ENCODE assay signal across 8 mouse cellular contexts in the genomic region with DNA sequence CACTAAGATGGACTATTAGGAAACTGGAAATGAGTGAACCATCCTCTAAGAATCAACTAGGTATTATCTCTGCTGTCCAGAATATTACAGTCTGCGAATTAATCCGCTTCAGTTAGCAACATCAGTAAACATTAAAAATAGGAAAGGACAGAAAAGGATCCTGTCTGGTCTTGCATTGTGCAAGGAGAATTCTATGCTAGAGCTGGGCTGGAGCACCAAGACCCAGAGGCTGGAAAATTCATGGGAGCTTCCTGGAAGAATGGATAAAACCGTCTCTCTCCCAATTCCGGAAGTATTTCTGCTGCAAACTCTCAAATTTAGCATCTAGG. TPM values are rescaled to one million over a fixed set of nuclear protein-coding genes. Genes with fewer than 3 reads are reported as not detected.
DNase-seq lines count a peak whose midpoint lies in the region; ATAC-seq and TF ChIP-seq lines count a peak whose summit lies in the region.

No protein-coding gene starts in this region.

- H3K9me3 ChIP-seq in kidney, embryonic 15.5 days (replicated peaks) = no peaks in the 10 kb centered on the region
- no peaks in the 10 kb centered on the region for H3K9me3 ChIP-seq in embryonic facial prominence, embryonic 13.5 days
- H3K9me3 ChIP-seq in intestine, embryonic 15.5 days = no peaks in the 10 kb centered on the region

- H3K36me3 ChIP-seq in kidney, embryonic 15.5 days = no peaks in the 10 kb centered on the region
- no peaks in the 10 kb centered on the region for H3K36me3 ChIP-seq in embryonic facial prominence, embryonic 13.5 days
- H3K36me3 ChIP-seq in intestine, embryonic 15.5 days = no peaks in the 10 kb centered on the region
- H3K36me3 ChIP-seq in myocyte (ENCODE audit: control insufficient read depth, insufficient read depth) = no peaks in the 10 kb centered on the region

- no peak for ATAC-seq in kidney, embryonic 15.5 days (replicated peaks; ENCODE audit: low FRiP score)
- ATAC-seq in embryonic facial prominence, embryonic 13.5 days (ENCODE audit: insufficient number of reproducible peaks, insufficient read depth, low FRiP score, low TSS enrichment, low read depth) = no peak
- ATAC-seq in intestine, embryonic 15.5 days = no peak; the same call in 1 of the 2 replicates

- peak overlapping the region; percentile 54 for H3K4me3 ChIP-seq in kidney, embryonic 15.5 days (replicated peaks)
- peak overlapping the region; percentile 53 for H3K4me3 ChIP-seq in embryonic facial prominence, embryonic 13.5 days
- peak overlapping the region; percentile 49 for H3K4me3 ChIP-seq in intestine, embryonic 15.5 days (replicated peaks)
- H3K4me3 ChIP-seq in myocyte = peak overlapping the region; percentile 33

- no peaks in the 10 kb centered on the region for H3K27me3 ChIP-seq in kidney, embryonic 15.5 days
- H3K27me3 ChIP-seq in embryonic facial prominence, embryonic 13.5 days = no peaks in the 10 kb centered on the region
- H3K27me3 ChIP-seq in intestine, embryonic 15.5 days (replicated peaks) = no peaks in the 10 kb centered on the region
- H3K27me3 ChIP-seq in myocyte (ENCODE audit: control insufficient read depth, insufficient read depth, insufficient read length) = no peaks in the 10 kb centered on the region

- H3K27ac ChIP-seq in kidney, embryonic 15.5 days = peak overlapping the region; percentile 81; the same call in 1 of the 2 replicates
- no peak overlapping the region; the same call in 1 of the 2 replicates for H3K27ac ChIP-seq in embryonic facial prominence, embryonic 13.5 days
- 0 out of 2 replicates have a peak overlapping the region, but pooled peaks have one; percentile 45 for H3K27ac ChIP-seq in intestine, embryonic 15.5 days

- H3K4me1 ChIP-seq in kidney, embryonic 15.5 days = peaks cover 17% of the 10 kb centered on the region; the same call in 1 of the 2 replicates
- H3K4me1 ChIP-seq in embryonic facial prominence, embryonic 13.5 days = peaks cover 21% of the 10 kb centered on the region
- peaks cover 13% of the 10 kb centered on the region; the same call in 1 of the 2 replicates for H3K4me1 ChIP-seq in intestine, embryonic 15.5 days (replicated peaks)

- H3ac ChIP-seq in myocyte (ENCODE audit: control insufficient read depth, insufficient read length) = no peak overlapping the region

- DNase-seq in kidney, adult 11 months = no peak
- no peak for DNase-seq in T-cell, adult 2 months (ENCODE audit: low spot score)
- no peak for DNase-seq in ovary, postnatal 36 days (ENCODE audit: low spot score)
- DNase-seq in kidney, postnatal 4 days = no peak

- H3K79me2 ChIP-seq in myocyte (ENCODE audit: control insufficient read depth, insufficient read depth) = no peaks in the 10 kb centered on the region

- WGBS in kidney, embryonic 15.5 days = 36% methylated on average over 4 of the region's 4 CpGs
- WGBS in embryonic facial prominence, embryonic 13.5 days = 34% methylated on average over 4 of the region's 4 CpGs
- WGBS in intestine, embryonic 15.5 days = 28% methylated on average over 4 of the region's 4 CpGs

- H3K9ac ChIP-seq in kidney, embryonic 15.5 days = 0 out of 2 replicates have a peak overlapping the region, but pooled peaks have one; percentile 32
- 0 out of 2 replicates have a peak overlapping the region, but pooled peaks have one; percentile 52 for H3K9ac ChIP-seq in embryonic facial prominence, embryonic 13.5 days
- peak overlapping the region; percentile 26; the same call in 1 of the 2 replicates for H3K9ac ChIP-seq in intestine, embryonic 15.5 days

- peak overlapping the region; percentile 68 for H3K4me2 ChIP-seq in kidney, embryonic 15.5 days
- peak overlapping the region; percentile 66 for H3K4me2 ChIP-seq in embryonic facial prominence, embryonic 13.5 days
- peak overlapping the region; percentile 68 for H3K4me2 ChIP-seq in intestine, embryonic 15.5 days (replicated peaks)
- H3K4me2 ChIP-seq in myocyte (ENCODE audit: low read depth) = peak overlapping the region; percentile 69

- TF ChIP-seq POLR2A in myocyte (IDR thresholded peaks at IDR 0.05; ENCODE audit: insufficient read length, low read depth) = no peak

TF ChIP-seq in myocyte, 11 proteins besides CTCF, POLR2A, EP300 and RAD21:
- TF ChIP-seq SRF (IDR thresholded peaks at IDR 0.05; ENCODE audit: control insufficient read depth, insufficient read length, low read depth) = no peak
- no peak for TF ChIP-seq E2F4 (IDR thresholded peaks at IDR 0.05; ENCODE audit: insufficient read depth)
- TF ChIP-seq USF1 (IDR thresholded peaks at IDR 0.05; ENCODE audit: low read depth) = no peak
- TF ChIP-seq TCF12 (IDR thresholded peaks at IDR 0.05; ENCODE audit: insufficient read depth, poor library complexity, severe bottlenecking) = no peak
- TF ChIP-seq MAX (IDR thresholded peaks at IDR 0.05; ENCODE audit: low read depth) = no peak
- TF ChIP-seq POLR2AphosphoS2 (IDR thresholded peaks at IDR 0.05; ENCODE audit: insufficient read length, low read depth) = no peak
- TF ChIP-seq TCF3 (IDR thresholded peaks at IDR 0.05; ENCODE audit: insufficient read length, low read depth) = no peak
- no peak for TF ChIP-seq MYOG (IDR thresholded peaks at IDR 0.05; ENCODE audit: control insufficient read depth in 1 of 3, insufficient read depth in 1 of 3, insufficient read length in 2 of 3, low read depth in 2 of 3)
- no peak for TF ChIP-seq MYOD1 (IDR thresholded peaks at IDR 0.05; ENCODE audit: control insufficient read depth in 1 of 3, insufficient read length in 2 of 3, low read depth in 2 of 3)

RNA-seq across cellular contexts. Expression of a gene that starts 0.3 kb away (rescaled TPM):
- 9.5 and 9.7 TPM in 2 replicates for polyA plus RNA-seq in kidney, embryonic 15.5 days (2015; fragmentation: Nextera tagmentation; extraction: Ambion mirVana)
- polyA plus RNA-seq in embryonic facial prominence, embryonic 13.5 days (2015; fragmentation: Nextera tagmentation; extraction: Ambion mirVana) = 9.9 and 10.7 TPM in 2 replicates
- polyA plus RNA-seq in intestine, embryonic 15.5 days (2015; fragmentation: Nextera tagmentation; extraction: Ambion mirVana) = 6.3 and 6.7 TPM in 2 replicates
- 1.8 TPM for polyA plus RNA-seq in myocyte (2012; fragmentation: generic; extraction: Trizol)

RNA-seq across cellular contexts. Expression of a gene that starts 22.9 kb away (rescaled TPM):
- polyA plus RNA-seq in kidney, embryonic 15.5 days (2015; fragmentation: Nextera tagmentation; extraction: Ambion mirVana) = 31.2 and 32.5 TPM in 2 replicates
- polyA plus RNA-seq in embryonic facial prominence, embryonic 13.5 days (2015; fragmentation: Nextera tagmentation; extraction: Ambion mirVana) = 34.1 and 40.5 TPM in 2 replicates
- 30.7 and 34.9 TPM in 2 replicates for polyA plus RNA-seq in intestine, embryonic 15.5 days (2015; fragmentation: Nextera tagmentation; extraction: Ambion mirVana)
- polyA plus RNA-seq in myocyte (2012; fragmentation: generic; extraction: Trizol) = 21.4 TPM

RNA-seq across cellular contexts. Expression of a gene that starts 33.2 kb away (rescaled TPM):
- 2.0 TPM in 2 replicates for polyA plus RNA-seq in kidney, embryonic 15.5 days (2015; fragmentation: Nextera tagmentation; extraction: Ambion mirVana)
- polyA plus RNA-seq in embryonic facial prominence, embryonic 13.5 days (2015; fragmentation: Nextera tagmentation; extraction: Ambion mirVana) = 0.65 and 1.1 TPM in 2 replicates
- polyA plus RNA-seq in intestine, embryonic 15.5 days (2015; fragmentation: Nextera tagmentation; extraction: Ambion mirVana) = 0.81 and 1.5 TPM in 2 replicates
- polyA plus RNA-seq in myocyte (2012; fragmentation: generic; extraction: Trizol) = 0.23 TPM

RNA-seq across cellular contexts. Expression of a gene that starts 51.6 kb away (rescaled TPM):
- polyA plus RNA-seq in kidney, embryonic 15.5 days (2015; fragmentation: Nextera tagmentation; extraction: Ambion mirVana) = 0.13 and 0.36 TPM in 2 replicates
- 0.13 and 0.58 TPM in 2 replicates for polyA plus RNA-seq in embryonic facial prominence, embryonic 13.5 days (2015; fragmentation: Nextera tagmentation; extraction: Ambion mirVana)
- polyA plus RNA-seq in intestine, embryonic 15.5 days (2015; fragmentation: Nextera tagmentation; extraction: Ambion mirVana) = 0.53 and 0.59 TPM in 2 replicates
- 0.05 TPM for polyA plus RNA-seq in myocyte (2012; fragmentation: generic; extraction: Trizol)

RNA-seq across cellular contexts. Expression of a gene that starts 57.6 kb away (rescaled TPM):
- 0.88 and 0.99 TPM in 2 replicates for polyA plus RNA-seq in kidney, embryonic 15.5 days (2015; fragmentation: Nextera tagmentation; extraction: Ambion mirVana)
- polyA plus RNA-seq in embryonic facial prominence, embryonic 13.5 days (2015; fragmentation: Nextera tagmentation; extraction: Ambion mirVana) = not detected in 2 replicates
- 0.23 and 0.29 TPM in 2 replicates for polyA plus RNA-seq in intestine, embryonic 15.5 days (2015; fragmentation: Nextera tagmentation; extraction: Ambion mirVana)
- polyA plus RNA-seq in myocyte (2012; fragmentation: generic; extraction: Trizol) = 0.02 TPM
